Mouse (Mus musculus) G1E (cell line): ENCODE results near the gene Galnt2. TPM values are rescaled to one million over a fixed set of nuclear protein-coding genes. Genes with fewer than 3 reads are reported as not detected.

ENCODE experiments used
- ATAC-seq: 2 replicates; pipeline ENCODE4 v1.8.0; 2016; ENCODE audit warnings: mild to moderate bottlenecking; ENCODE audit not compliant: insufficient number of reproducible peaks, poor library complexity, low FRiP score, severe bottlenecking; ENCODE audit errors: extremely low read depth
- DNase-seq: peaks from one replicate; pipeline ENCODE4 v3.0.0; 2012; ENCODE audit warnings: low spot score
- H3K27me3 ChIP-seq: 2 replicates; pipeline ENCODE4 v1.6.1; 2012; ENCODE audit warnings: mild to moderate bottlenecking, low read length, inconsistent platforms; ENCODE audit not compliant: insufficient read depth
- H3K36me3 ChIP-seq: replicated peaks from 2 replicates; pipeline ENCODE3; 2012; ENCODE audit warnings: mild to moderate bottlenecking, inconsistent platforms
- H3K4me1 ChIP-seq: 2 replicates; pipeline ENCODE4 v1.6.1; 2012; ENCODE audit warnings: low read depth, low read length, inconsistent platforms, mixed read lengths; ENCODE audit not compliant: insufficient read depth
- H3K4me3 ChIP-seq: 2 replicates; pipeline ENCODE4 v1.5.1; 2012; ENCODE audit warnings: low read depth, mild to moderate bottlenecking, inconsistent platforms, low read length, moderate library complexity, mixed read lengths
- H3K9me3 ChIP-seq: replicated peaks from 2 replicates; pipeline ENCODE4 v1.6.1; 2012; ENCODE audit warnings: inconsistent platforms
- CTCF ChIP-seq: IDR thresholded peaks from 2 replicates; pipeline ENCODE4 v1.5.1; 2012; ENCODE audit warnings: low read depth, low read length, inconsistent platforms, mixed read lengths
- GATA1 ChIP-seq: IDR thresholded peaks from 2 replicates; pipeline ENCODE4 v1.6.1; 2012; ENCODE audit warnings: borderline replicate concordance, low read length, inconsistent platforms, mixed read lengths
- GATA2 ChIP-seq: IDR thresholded peaks from 2 replicates; pipeline ENCODE4 v1.6.1; 2012; ENCODE audit warnings: low read depth, low read length, inconsistent platforms, borderline replicate concordance
- POLR2AphosphoS5 ChIP-seq: IDR thresholded peaks from 2 replicates; pipeline ENCODE4 v1.6.1; 2012; ENCODE audit warnings: low read depth, low read length, inconsistent platforms; ENCODE audit not compliant: insufficient replicate concordance
- TAL1 ChIP-seq: conservative IDR thresholded peaks from 2 replicates; pipeline ENCODE4 v1.6.1; 2012; ENCODE audit warnings: low read depth, low read length, inconsistent platforms, mixed read lengths
- polyA plus RNA-seq: library from polyadenylated mRNA; stranded (reverse); fragments of >175 nt; gene quantifications from 2 replicates; pipeline ENCODE4 v1.2.3, GENCODE M21; 2012
- total RNA-seq, 2 experiments: library from RNA; stranded (forward) in 1 of 2; stranded (reverse) in 1 of 2; fragments of 200-1000 nt in 1 of 2; fragments of >200 nt in 1 of 2; fragmentation: Nextera tagmentation in 1 of 2; gene quantifications; 2 replicates each; pipeline ENCODE4 v1.2.3; 2014 to 2017

The Galnt2 gene
- total and polyA plus RNA-seq, 3 experiments: not detected

GRCm38 (mm10) chr8:124270504-124270903, 39.3 kb downstream of the Galnt2 start:
- Histone ChIP-seq H3K4me3 (no peak overlapping the region), H3K27me3 (peaks cover 3% of the 10 kb centered on the region; the same call in 1 of the 2 replicates), H3K9me3 (peaks cover 51% of the 10 kb centered on the region), H3K4me1 (no peaks in the 10 kb centered on the region), H3K36me3 (no peaks in the 10 kb centered on the region)
- no peak for DNase-seq
- TF ChIP-seq POLR2AphosphoS5 (no peak), TAL1 (no peak), GATA2 (no peak), GATA1 (no peak), CTCF (no peak)
- no peak for ATAC-seq

- H3K36me3 ChIP-seq: no peaks in the 10 kb centered on the region
- no peak overlapping the region for H3K4me3 ChIP-seq
- peaks cover 51% of the 10 kb centered on the region for H3K9me3 ChIP-seq
- ATAC-seq (no peak), DNase-seq (no peak)
- TF ChIP-seq POLR2AphosphoS5: no peak
- TF ChIP-seq CTCF: no peak
- TF ChIP-seq GATA1: no peak
- TF ChIP-seq TAL1: no peak
- no peak for TF ChIP-seq GATA2
- H3K4me1 ChIP-seq: no peaks in the 10 kb centered on the region
- no peaks in the 10 kb centered on the region; the same call in 1 of the 2 replicates for H3K27me3 ChIP-seq
Measured at GRCm38 (mm10) chr8:124270904-124271303, 39.7 kb downstream of the Galnt2 start.

- TF ChIP-seq TAL1: no peak
- no peak for TF ChIP-seq POLR2AphosphoS5
- TF ChIP-seq GATA1: no peak
- no peak for TF ChIP-seq GATA2
- TF ChIP-seq CTCF: no peak
- no peaks in the 10 kb centered on the region; the same call in 1 of the 2 replicates for H3K27me3 ChIP-seq
- H3K36me3 ChIP-seq: no peaks in the 10 kb centered on the region
- H3K4me3 ChIP-seq: no peak overlapping the region
- DNase-seq (no peak), ATAC-seq (no peak)
- no peaks in the 10 kb centered on the region for H3K4me1 ChIP-seq
- peaks cover 52% of the 10 kb centered on the region for H3K9me3 ChIP-seq
Measured at GRCm38 (mm10) chr8:124271518-124271917, 40.3 kb downstream of the Galnt2 start.

GRCm38 (mm10) chr8:124272792-124273191, 41.6 kb downstream of the Galnt2 start:
- H3K4me1 ChIP-seq: no peaks in the 10 kb centered on the region
- DNase-seq (no peak), ATAC-seq (no peak)

GRCm38 (mm10) chr8:124273606-124274218, 42.5 kb downstream of the Galnt2 start:
- TF ChIP-seq TAL1 (no peak), GATA1 (no peak), CTCF (no peak), POLR2AphosphoS5 (no peak), GATA2 (no peak)
- Histone ChIP-seq H3K9me3 (peaks cover 64% of the 10 kb centered on the region), H3K36me3 (no peaks in the 10 kb centered on the region), H3K4me1 (no peaks in the 10 kb centered on the region), H3K4me3 (no peak overlapping the region), H3K27me3 (no peaks in the 10 kb centered on the region; the same call in 1 of the 2 replicates)
- ATAC-seq: no peak
- DNase-seq: no peak

More at GRCm38 (mm10) chr8:124272792-124273191, 41.6 kb downstream of the Galnt2 start:
- H3K9me3 ChIP-seq: peaks cover 57% of the 10 kb centered on the region
- H3K27me3 ChIP-seq: no peaks in the 10 kb centered on the region; the same call in 1 of the 2 replicates
- H3K4me3 ChIP-seq: no peak overlapping the region
- TF ChIP-seq POLR2AphosphoS5 (no peak), TAL1 (no peak), GATA1 (no peak), CTCF (no peak), GATA2 (no peak)
- H3K36me3 ChIP-seq: no peaks in the 10 kb centered on the region

GRCm38 (mm10) chr8:124274441-124275120, 43.4 kb downstream of the Galnt2 start:
- H3K4me1 ChIP-seq: no peaks in the 10 kb centered on the region
- no peak for TF ChIP-seq GATA2
- ATAC-seq: no peak
- peaks cover 66% of the 10 kb centered on the region for H3K9me3 ChIP-seq
- no peak overlapping the region for H3K4me3 ChIP-seq
- DNase-seq: no peak
- H3K36me3 ChIP-seq: no peaks in the 10 kb centered on the region
- no peaks in the 10 kb centered on the region; the same call in 1 of the 2 replicates for H3K27me3 ChIP-seq
